ENCODE assay signal across 10 mouse cellular contexts in the genomic region with DNA sequence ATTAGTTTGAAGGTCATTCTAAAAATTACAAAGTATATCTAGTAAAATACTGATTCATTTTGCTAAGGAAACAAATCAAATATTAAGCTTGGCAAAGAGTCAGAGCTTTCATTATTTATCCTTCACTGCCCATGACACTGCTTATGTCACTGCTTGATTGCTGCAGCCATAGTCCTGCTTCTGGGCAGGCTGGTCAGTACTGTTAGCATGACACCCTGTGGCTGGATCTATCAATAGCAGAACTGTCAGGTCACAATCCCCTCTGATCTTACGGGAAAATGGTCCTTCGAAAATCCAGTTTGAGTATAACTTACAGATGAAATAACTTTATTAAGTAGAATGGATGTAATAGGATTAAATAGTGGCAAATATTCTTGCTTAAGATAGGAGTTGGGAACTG.
DNase-seq lines count a peak whose midpoint lies in the region; ATAC-seq and TF ChIP-seq lines count a peak whose summit lies in the region.
"Had no signal": no experiment of that assay in that cellular context is flagged by ENCODE, and none has a peak within 500 bp of the region (broad histone marks: within the 10 kb centered on the region; RNA-seq: fewer than 3 reads in every experiment).

No protein-coding gene starts in this region.

- peak; percentile 6 for DNase-seq in heart, postnatal 4 days
- no peak for DNase-seq in heart, postnatal 14 days
- DNase-seq in midbrain, postnatal 0 days (ENCODE audit: low spot score), result peak; percentile 51
- peak; percentile 34 for DNase-seq in brain, embryonic 14.5 days (ENCODE audit: low read depth)
- peak; percentile 40 for DNase-seq in testis, postnatal 10 days (ENCODE audit: low spot score)
- no peak for DNase-seq in frontal cortex, postnatal 36 days (ENCODE audit: low spot score in 2 of 2)
- no peak for DNase-seq in c-Kit-positive CD71-positive TER-119-positive erythroid progenitor cells, embryonic 14.5 days (ENCODE audit: low spot score)

- H3K4me2 ChIP-seq in midbrain, postnatal 0 days (ENCODE audit: low read depth, low read length, poor library complexity, severe bottlenecking), result no peak overlapping the region
- no peak overlapping the region for H3K4me2 ChIP-seq in midbrain, embryonic 15.5 days
- H3K4me2 ChIP-seq: hindbrain, embryonic 15.5 days; neural tube, embryonic 15.5 days had no signal

- no peaks in the 10 kb centered on the region for H3K36me3 ChIP-seq in midbrain, postnatal 0 days (ENCODE audit: insufficient read depth, low read length)
- H3K36me3 ChIP-seq in midbrain, embryonic 15.5 days (replicated peaks), result no peaks in the 10 kb centered on the region
- H3K36me3 ChIP-seq: hindbrain, embryonic 15.5 days; neural tube, embryonic 15.5 days had no signal

- H3K9ac ChIP-seq in midbrain, postnatal 0 days (replicated peaks; ENCODE audit: low read length, poor library complexity, severe bottlenecking), result no peak overlapping the region
- no peak overlapping the region for H3K9ac ChIP-seq in midbrain, embryonic 15.5 days
- H3K9ac ChIP-seq: hindbrain, embryonic 15.5 days; neural tube, embryonic 15.5 days had no signal

- no peak for TF ChIP-seq POLR2A in brain, embryonic 14.5 days (IDR thresholded peaks at IDR 0.05; ENCODE audit: borderline replicate concordance, extremely low read depth, insufficient read depth, insufficient read length, poor library complexity, severe bottlenecking)

- no peak overlapping the region for H3K4me3 ChIP-seq in midbrain, postnatal 0 days (ENCODE audit: low read depth, low read length)
- no peak overlapping the region for H3K4me3 ChIP-seq in midbrain, embryonic 15.5 days
- H3K4me3 ChIP-seq: hindbrain, embryonic 15.5 days; neural tube, embryonic 15.5 days had no signal

- TF ChIP-seq CTCF in midbrain, postnatal 0 days (IDR thresholded peaks at IDR 0.05), result peak; percentile 65
- peak; percentile 32; the same call in 1 of the 2 replicates for TF ChIP-seq CTCF in brain, embryonic 14.5 days (IDR thresholded peaks at IDR 0.05; ENCODE audit: borderline replicate concordance, extremely low read depth, insufficient read depth, insufficient read length)

- WGBS in midbrain, postnatal 0 days, result 61% methylated on average over 2 of the region's 2 CpGs
- 60% methylated on average over 2 of the region's 2 CpGs for WGBS in midbrain, embryonic 15.5 days

- H3K9me3 ChIP-seq in midbrain, postnatal 0 days (ENCODE audit: low read length), result no peaks in the 10 kb centered on the region
- H3K9me3 ChIP-seq in midbrain, embryonic 15.5 days, result no peaks in the 10 kb centered on the region
- H3K9me3 ChIP-seq: hindbrain, embryonic 15.5 days; neural tube, embryonic 15.5 days had no signal

- intact Hi-C loops in heart, postnatal 14 days (cut with DNase I), result loop anchor here (2.0 to 10.0 kb wide), 2 partner anchors 445 to 529 kb away; no protein-coding TSS in a partner anchor

- ATAC-seq in midbrain, postnatal 0 days (ENCODE audit: low FRiP score), result peak; percentile 68; the same call in 1 of the 2 replicates
- no peak for ATAC-seq in midbrain, embryonic 15.5 days (replicated peaks)

- H3K27ac ChIP-seq in midbrain, postnatal 0 days (ENCODE audit: low read depth, low read length), result no peak overlapping the region
- H3K27ac ChIP-seq in midbrain, embryonic 15.5 days, result no peak overlapping the region
- H3K27ac ChIP-seq: hindbrain, embryonic 15.5 days; neural tube, embryonic 15.5 days had no signal

- no peaks in the 10 kb centered on the region for H3K4me1 ChIP-seq in midbrain, postnatal 0 days (ENCODE audit: insufficient read depth, low read length)
- no peaks in the 10 kb centered on the region for H3K4me1 ChIP-seq in midbrain, embryonic 15.5 days
- H3K4me1 ChIP-seq: hindbrain, embryonic 15.5 days; neural tube, embryonic 15.5 days had no signal

- no peaks in the 10 kb centered on the region for H3K27me3 ChIP-seq in midbrain, postnatal 0 days (ENCODE audit: insufficient read depth, low read length)
- H3K27me3 ChIP-seq in midbrain, embryonic 15.5 days (replicated peaks), result no peaks in the 10 kb centered on the region
- H3K27me3 ChIP-seq: hindbrain, embryonic 15.5 days; neural tube, embryonic 15.5 days had no signal

Comparison
In these comparisons a context has a peak if more than half of its experiments do, and no peak if none do; other contexts are left out.
1. DNase-seq: peak in heart, postnatal 4 days (single experiment), midbrain, postnatal 0 days (single experiment), brain, embryonic 14.5 days (single experiment) and testis, postnatal 10 days (single experiment); none in heart, postnatal 14 days (0 of 2), frontal cortex, postnatal 36 days (0 of 2) and c-Kit-positive CD71-positive TER-119-positive erythroid progenitor cells, embryonic 14.5 days (single experiment).